Mouse (Mus musculus): ENCODE measurements around the gene Rps25.
A peak's percentile ranks its signal among the peaks of the same experiment; 100 is the strongest.
"Not testable (repeated sequence)": the region's sequence is repeated elsewhere in the genome, so short reads cannot be mapped to it uniquely, and the experiment has no call there.

Gene Rps25

GRCm38 (mm10) chr9:44401081-44401480, 5.9 kb upstream of the Rps25 start:
- no peak for DNase-seq (ENCODE audit: low spot score)

DNA sequence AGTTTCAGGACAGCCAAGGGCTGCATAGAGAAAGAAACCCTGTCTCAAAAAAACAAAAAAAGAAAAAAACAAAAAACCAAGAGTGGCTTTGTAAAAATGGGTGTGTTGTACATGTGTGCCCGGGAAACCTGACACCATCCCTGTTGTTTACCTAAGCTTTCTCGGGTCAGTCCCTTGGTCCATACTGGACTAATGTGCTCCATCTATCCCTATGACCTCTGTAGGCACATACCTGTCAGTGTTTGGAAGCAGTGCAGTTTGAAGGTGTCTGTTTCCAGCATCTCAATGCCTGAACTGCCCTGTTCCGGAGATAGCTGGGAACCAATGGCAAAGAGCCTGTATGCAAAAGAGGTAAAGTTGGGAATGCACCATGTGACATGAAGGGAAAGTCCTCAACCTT, 1.9 kb upstream of the Rps25 start:
- DNase-seq (ENCODE audit: low spot score): no peak

DNA sequence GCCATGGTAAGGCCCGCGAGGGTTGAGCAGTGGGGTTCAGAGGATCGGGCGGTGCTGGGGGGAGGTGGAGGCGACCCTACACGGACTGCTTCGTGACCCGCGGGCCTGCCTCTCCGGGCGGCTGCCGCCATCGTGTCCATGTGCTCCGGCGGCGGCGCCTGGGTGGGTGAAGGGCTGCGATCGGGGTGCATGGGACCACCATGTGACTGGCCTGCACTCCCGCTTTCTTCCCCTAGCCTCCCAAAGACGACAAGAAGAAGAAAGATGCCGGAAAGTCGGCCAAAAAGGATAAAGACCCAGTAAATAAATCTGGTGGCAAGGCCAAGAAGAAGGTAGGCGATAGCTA, 786 bp downstream of the Rps25 start:
- DNase-seq (ENCODE audit: low spot score): no peak

DNA sequence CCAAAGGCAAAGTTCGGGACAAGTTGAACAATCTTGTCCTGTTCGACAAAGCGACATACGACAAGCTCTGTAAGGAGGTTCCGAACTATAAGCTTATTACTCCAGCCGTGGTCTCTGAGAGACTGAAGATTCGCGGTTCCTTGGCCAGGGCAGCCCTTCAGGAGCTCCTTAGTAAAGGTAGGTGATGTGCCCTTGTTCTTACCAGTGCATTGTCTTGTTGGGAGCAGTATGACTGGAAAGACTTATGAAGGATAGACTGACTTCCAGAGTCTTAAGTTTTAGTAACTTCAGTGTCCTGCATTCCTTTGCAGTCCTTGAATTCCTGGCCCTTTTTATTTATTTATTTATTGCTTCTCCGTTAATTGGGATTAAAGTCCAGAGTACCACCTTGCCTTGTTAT, 1.8 kb downstream of the Rps25 start:
- not testable (repeated sequence) for DNase-seq (ENCODE audit: low spot score)

- no peak for DNase-seq (ENCODE audit: low spot score)
These were observed 3.9 kb downstream of the Rps25 start for GRCm38 (mm10) chr9:44410647-44411336.

DNA sequence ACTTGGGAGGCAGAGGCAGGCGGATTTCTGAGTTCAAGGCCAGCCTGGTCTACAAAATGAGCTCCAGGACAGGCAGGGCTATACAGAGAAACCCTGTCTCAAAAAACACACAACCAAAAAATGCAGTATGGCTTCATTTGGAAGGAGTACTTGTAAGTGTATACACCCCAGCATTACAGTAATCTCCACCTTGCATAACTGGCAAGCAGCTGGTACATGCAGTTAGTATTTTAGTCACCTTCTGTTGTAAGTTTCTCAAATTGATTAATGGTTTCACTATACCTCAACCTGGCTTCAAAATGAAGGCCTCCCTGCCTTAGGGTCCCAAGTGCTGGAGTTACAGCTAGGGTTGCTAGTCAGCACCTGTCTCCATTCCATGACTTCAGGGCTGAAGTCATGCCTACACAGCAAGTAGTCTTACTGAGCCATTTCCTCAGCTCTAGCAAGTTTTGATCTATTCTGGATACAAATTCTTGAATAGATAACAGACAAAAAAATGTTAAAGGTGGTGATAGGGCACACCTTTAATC, 4.7 kb downstream of the Rps25 start:
- DNase-seq (ENCODE audit: low spot score): no peak

GRCm38 (mm10) chr9:44412306-44412705, 5.4 kb downstream of the Rps25 start:
- DNase-seq (ENCODE audit: low spot score): no peak

DNA sequence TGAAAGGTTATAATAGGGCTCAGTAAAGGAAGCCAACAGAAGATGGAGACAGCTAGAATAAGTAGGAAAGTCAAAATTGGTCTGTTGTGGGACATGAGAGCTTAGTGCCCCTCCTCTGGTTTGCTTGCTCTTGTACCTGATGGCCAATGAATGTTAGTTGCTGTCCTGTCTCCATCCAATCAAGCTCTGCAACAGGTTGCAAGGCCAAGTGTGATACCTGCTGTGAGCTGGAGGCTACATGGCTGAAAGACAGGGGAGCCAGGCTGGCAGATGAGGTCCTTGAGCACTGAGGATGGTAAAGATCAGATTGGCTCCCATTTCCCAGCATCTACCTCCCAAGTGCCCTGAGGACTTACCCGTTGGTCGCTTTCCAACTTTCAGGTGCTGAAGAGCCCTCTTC, 5.8 kb downstream of the Rps25 start:
- no peak for DNase-seq (ENCODE audit: low spot score)

DNA sequence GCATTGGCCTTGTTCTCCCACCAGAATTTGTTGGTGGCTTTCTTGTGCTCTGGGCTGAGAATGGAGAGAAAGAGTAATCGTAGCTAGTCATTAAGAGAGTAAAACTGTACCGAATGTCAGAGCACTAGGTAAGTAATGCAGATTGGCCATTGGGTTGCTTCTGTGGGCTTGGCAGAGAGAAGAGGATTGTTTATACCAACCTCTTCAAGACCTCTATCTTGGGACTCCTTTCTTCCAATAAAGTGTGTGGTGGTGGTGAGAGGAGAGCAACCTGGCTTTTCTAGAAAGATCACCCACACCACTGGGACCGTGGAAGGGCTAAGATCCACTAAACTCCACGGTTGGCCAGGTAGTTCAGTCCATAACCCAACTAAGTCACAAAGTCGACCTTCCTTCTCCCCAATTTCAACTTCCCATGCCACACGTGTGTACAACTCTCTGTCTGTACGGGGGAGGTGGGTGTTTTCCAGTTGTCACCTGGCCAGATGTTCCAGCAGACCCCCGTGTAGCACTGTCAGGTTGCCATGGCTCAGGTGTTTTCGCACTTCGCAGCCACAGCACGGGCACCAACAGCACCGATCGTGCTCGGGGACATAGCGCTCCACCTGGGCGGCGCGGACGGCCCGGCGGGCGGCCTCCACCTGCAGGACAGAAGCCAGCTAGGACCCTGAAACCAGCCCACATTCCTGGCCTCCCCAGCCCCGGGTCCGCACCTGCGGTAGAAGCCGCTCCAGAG, 10.4 kb downstream of the Rps25 start:
- DNase-seq (ENCODE audit: low spot score): no peak

- peak; percentile 89 for DNase-seq (ENCODE audit: low spot score)
These were observed 11.0 kb downstream of the Rps25 start for GRCm38 (mm10) chr9:44417892-44418363.

- no peak for DNase-seq (ENCODE audit: low spot score)
These were observed 11.8 kb downstream of the Rps25 start, which contains the start of gene Ccdc84 for GRCm38 (mm10) chr9:44418519-44419385. Gene Ccdc84, minus strand, starts transcription at chr9:44418569.

DNA sequence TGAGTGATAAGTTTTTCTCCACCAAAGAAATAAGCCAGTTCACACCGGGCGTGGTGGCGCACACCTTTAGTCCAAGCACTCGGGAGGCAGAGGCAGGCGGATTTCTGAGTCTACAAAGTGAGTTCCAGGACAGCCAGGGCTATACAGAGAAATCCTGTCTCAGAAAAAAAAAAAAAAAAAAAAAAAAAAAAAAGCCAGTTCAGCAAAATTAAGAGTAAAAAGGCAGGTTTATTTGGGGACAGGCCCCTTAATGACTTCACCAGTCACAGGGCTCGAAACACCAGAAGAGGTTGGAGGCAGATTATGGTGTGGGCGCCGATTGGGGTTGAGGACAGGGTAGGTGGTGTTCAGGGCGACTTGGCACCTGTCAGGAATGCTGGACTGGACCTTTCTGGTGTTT, 12.8 kb downstream of the Rps25 start:
- DNase-seq (ENCODE audit: low spot score): not testable (repeated sequence)

DNA sequence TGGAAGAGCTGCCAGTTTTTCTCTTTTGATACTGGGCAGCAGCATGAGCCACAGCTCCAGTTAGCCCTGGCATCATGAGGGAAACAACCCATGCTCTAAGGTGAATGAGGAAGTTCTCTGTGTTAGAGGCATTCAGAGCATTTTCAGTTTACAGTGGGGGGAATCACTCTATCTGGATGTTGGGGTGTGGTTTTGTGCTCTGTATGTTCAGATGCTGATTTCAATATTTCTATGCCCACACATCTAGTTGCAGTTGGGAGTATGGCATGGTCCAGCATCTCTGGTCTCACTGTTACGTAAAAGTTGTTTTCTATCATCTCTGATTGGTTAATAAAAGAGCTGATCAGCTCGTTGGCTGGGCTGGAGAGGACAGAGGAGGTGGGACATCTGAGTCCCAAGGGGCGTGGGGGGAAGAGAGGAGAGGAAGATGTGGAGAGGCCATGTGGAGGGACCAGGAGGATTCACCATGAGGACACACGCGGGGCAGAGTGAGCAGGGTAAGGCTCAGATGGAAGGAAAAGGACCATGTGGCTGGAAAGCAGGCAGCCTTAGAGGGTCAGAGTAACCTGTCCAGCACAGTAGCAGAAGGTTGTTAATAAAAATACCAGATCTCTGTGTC, 13.4 kb downstream of the Rps25 start:
- no peak for DNase-seq (ENCODE audit: low spot score)

- no peak for DNase-seq (ENCODE audit: low spot score)
These were observed 16.6 kb downstream of the Rps25 start for GRCm38 (mm10) chr9:44423576-44423975.

GRCm38 (mm10) chr9:44432577-44433185, 25.7 kb downstream of the Rps25 start:
- DNase-seq (ENCODE audit: low spot score): no peak

DNA sequence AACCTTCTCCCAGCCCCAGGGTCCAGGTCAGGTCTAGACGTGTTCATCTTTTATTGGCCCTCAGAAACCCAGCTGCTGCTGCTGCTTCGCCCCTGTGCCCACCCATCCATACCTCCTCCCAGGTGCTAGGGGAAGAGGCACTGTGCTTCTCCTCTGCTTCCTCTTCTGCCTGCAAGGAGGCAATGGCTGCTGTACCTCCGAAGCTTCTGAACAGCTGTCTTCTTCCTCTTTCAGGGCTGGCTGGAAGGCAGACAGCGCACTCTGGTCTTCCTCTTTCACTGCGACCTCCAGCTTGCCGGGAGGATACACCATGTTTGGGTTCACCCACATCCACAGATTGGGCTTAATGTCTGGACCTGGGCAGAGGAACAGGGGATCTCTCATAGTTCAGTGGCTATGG, 28.8 kb downstream of the Rps25 start:
- DNase-seq (ENCODE audit: low spot score): no peak

GRCm38 (mm10) chr9:44440961-44441360, 34.0 kb downstream of the Rps25 start, which contains the start of gene Foxr1:
Gene Foxr1, minus strand, starts transcription at chr9:44441136.
- no peak for DNase-seq (ENCODE audit: low spot score)

DNA sequence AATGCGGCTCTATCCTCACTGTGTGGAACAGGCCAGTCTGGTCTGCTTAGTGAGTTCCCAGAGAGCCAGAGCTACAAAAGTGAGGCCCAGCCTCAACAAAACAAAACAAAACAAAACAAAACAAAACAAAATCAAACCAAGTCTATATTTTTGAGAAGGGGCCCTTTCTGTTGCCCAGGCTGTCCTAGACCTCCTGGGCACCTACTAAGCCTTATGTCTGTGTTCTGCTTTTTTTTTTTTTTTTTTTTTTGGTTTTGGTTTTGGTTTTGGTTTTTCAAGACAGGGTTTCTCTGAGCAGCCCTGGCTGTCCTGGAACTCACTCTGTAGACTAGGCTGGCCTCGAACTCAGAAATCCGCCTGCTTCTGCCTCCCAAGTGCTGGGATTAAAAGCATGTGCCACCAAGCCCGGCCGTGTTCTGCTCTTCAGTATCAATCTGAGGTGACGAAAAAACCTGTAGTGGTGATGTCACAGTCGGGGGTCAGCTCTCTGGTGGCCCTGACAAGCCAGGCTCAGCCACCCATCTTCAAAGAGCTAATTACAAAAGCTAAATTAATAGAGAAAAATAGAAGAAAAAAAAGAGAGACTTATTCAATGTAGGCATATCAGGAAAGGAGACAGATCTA, 37.6 kb downstream of the Rps25 start:
- not testable (repeated sequence) for DNase-seq (ENCODE audit: low spot score)

DNA sequence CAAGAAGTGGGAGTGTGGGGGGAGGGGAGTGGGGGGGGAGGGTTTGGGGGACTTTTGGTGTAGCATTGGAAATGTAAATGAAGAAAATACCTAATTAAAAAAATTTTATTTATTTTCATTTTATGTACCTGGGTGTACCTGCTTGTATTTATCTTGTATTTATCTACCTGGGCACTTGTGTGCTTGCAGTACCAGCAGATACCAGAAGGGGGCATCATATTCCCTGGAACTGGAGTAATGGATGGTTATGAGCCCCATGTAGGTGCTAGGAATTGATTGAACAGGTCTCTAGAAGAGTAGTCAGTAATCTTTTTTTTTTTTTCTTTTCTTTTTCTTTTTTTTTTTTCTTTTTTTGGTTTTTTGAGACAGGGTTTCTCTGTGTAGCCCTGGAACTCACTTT, 43.4 kb downstream of the Rps25 start:
- DNase-seq (ENCODE audit: low spot score): no peak

DNA sequence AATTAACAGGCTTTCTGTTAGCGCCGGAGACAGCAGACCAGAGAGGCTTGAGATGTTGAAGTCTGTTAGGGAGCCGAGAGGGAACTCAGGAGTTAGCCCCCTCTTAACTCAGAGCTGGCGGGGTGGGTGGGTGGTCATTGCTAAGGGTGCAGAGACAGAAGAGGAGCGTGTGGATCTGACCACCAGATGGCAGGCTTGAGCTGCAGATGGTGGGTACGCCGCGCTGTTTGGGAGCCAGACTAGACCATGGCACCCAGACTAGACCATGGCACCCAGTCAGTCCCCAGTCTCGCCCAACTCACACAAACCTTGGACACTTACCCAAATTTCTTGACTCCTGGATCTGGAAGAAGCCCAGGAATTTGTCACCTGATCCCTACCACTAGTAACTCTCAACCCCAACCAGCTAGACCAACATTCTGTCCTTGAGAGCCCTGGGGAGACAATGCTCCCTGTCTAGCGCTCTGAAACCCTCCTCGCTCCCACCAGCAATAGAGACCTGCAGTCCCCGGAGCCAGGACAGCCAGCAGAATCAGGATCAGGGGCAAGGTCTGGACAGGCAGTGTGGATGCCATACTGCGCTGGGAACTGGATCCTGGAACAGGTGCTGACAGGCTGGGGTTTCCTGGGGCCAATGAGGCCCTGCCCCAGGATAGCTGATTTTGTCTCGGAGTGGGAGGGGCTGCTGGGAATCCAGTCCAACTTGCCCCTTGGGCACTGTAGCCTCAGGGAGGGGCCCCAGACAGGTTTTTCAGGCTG, 47.4 kb downstream of the Rps25 start:
- peak; percentile 62 for DNase-seq (ENCODE audit: low spot score)
